Mouse (Mus musculus): Measurements from ENCODE around the gene Zfp800. TPM values are rescaled to one million over a fixed set of nuclear protein-coding genes. Genes with fewer than 3 reads are reported as not detected.

The Zfp800 gene
- polyA plus RNA-seq, 1 experiment from 2014 or later = 28.6 TPM

- Histone ChIP-seq H3K9ac (replicated peaks) (no peak overlapping the region), H3K27ac (no peak overlapping the region), H3K36me3 (no peaks in the 10 kb centered on the region; the same call in 1 of the 2 replicates), H3K4me2 (replicated peaks) (no peak overlapping the region), H3K4me3 (replicated peaks) (no peak overlapping the region), H3K27me3 (no peaks in the 10 kb centered on the region), H3K9me3 (no peaks in the 10 kb centered on the region), H3K4me1 (replicated peaks) (peaks cover 10% of the 10 kb centered on the region)
- 39% methylated on average over 7 of the region's 7 CpGs for WGBS
- no peak for ATAC-seq
These were observed 102.2 kb downstream of the Zfp800 start for GRCm38 (mm10) chr6:28295581-28295980.

- H3K9me3 ChIP-seq = no peaks in the 10 kb centered on the region
- H3K27ac ChIP-seq = no peak overlapping the region
- 90% methylated on average over 6 of the region's 6 CpGs for WGBS
- no peaks in the 10 kb centered on the region for H3K36me3 ChIP-seq
- no peak for ATAC-seq
- no peak overlapping the region for H3K4me3 ChIP-seq (replicated peaks)
- H3K4me2 ChIP-seq (replicated peaks) = no peak overlapping the region
- no peaks in the 10 kb centered on the region for H3K27me3 ChIP-seq
- no peak overlapping the region for H3K9ac ChIP-seq (replicated peaks)
- H3K4me1 ChIP-seq (replicated peaks) = peaks cover 10% of the 10 kb centered on the region
These were observed 105.0 kb downstream of the Zfp800 start for GRCm38 (mm10) chr6:28292810-28293209.

GRCm38 (mm10) chr6:28279886-28280285, 117.9 kb downstream of the Zfp800 start:
- Histone ChIP-seq H3K9ac (replicated peaks) (no peak overlapping the region), H3K9me3 (peaks cover 13% of the 10 kb centered on the region), H3K4me2 (replicated peaks) (no peak overlapping the region), H3K27me3 (no peaks in the 10 kb centered on the region), H3K36me3 (no peaks in the 10 kb centered on the region), H3K4me1 (replicated peaks) (no peaks in the 10 kb centered on the region), H3K4me3 (replicated peaks) (no peak overlapping the region), H3K27ac (no peak overlapping the region)
- WGBS = 73% methylated on average over 2 of the region's 2 CpGs
- no peak for ATAC-seq

- Histone ChIP-seq H3K36me3 (peaks cover 7% of the 10 kb centered on the region; the same call in 1 of the 2 replicates), H3K27me3 (peaks cover 2% of the 10 kb centered on the region; the same call in 1 of the 2 replicates), H3K4me1 (replicated peaks) (peaks cover 12% of the 10 kb centered on the region), H3K4me3 (replicated peaks) (peak overlapping the region; percentile 68), H3K4me2 (replicated peaks) (peak overlapping the region; percentile 95), H3K27ac (peak overlapping the region; percentile 83), H3K9ac (replicated peaks) (peak overlapping the region; percentile 80), H3K9me3 (no peaks in the 10 kb centered on the region)
- under 1% methylated on average over 28 of the region's 29 CpGs for WGBS
- ATAC-seq = no peak; the same call in 1 of the 2 replicates
These were observed 135.6 kb downstream of the Zfp800 start for GRCm38 (mm10) chr6:28262198-28262621.

- Histone ChIP-seq H3K27me3 (peaks cover 2% of the 10 kb centered on the region; the same call in 1 of the 2 replicates), H3K27ac (peak overlapping the region; percentile 83), H3K36me3 (peaks cover 7% of the 10 kb centered on the region; the same call in 1 of the 2 replicates), H3K9ac (replicated peaks) (peak overlapping the region; percentile 80), H3K4me1 (replicated peaks) (peaks cover 12% of the 10 kb centered on the region), H3K4me2 (replicated peaks) (peak overlapping the region; percentile 95), H3K9me3 (no peaks in the 10 kb centered on the region), H3K4me3 (replicated peaks) (peak overlapping the region; percentile 68)
- under 1% methylated on average over 91 of the region's 131 CpGs for WGBS
- ATAC-seq = peak; percentile 97
These were observed 136.3 kb downstream of the Zfp800 start for GRCm38 (mm10) chr6:28261307-28262197.

GRCm38 (mm10) chr6:28260425-28261191, 137.2 kb downstream of the Zfp800 start:
- ATAC-seq = peak; percentile 35
- Histone ChIP-seq H3K4me2 (replicated peaks) (peak overlapping the region; percentile 95), H3K4me3 (replicated peaks) (peak overlapping the region; percentile 68), H3K27me3 (peaks cover 2% of the 10 kb centered on the region; the same call in 1 of the 2 replicates), H3K9me3 (no peaks in the 10 kb centered on the region), H3K4me1 (replicated peaks) (peaks cover 12% of the 10 kb centered on the region), H3K9ac (replicated peaks) (peak overlapping the region; percentile 80), H3K36me3 (peaks cover 7% of the 10 kb centered on the region; the same call in 1 of the 2 replicates), H3K27ac (peak overlapping the region; percentile 83)
- WGBS = under 1% methylated on average over 61 of the region's 64 CpGs

GRCm38 (mm10) chr6:28259750-28260149, 138.1 kb downstream of the Zfp800 start:
- 90% methylated on average over 5 of the region's 5 CpGs for WGBS

GRCm38 (mm10) chr6:28258440-28258839, 139.4 kb downstream of the Zfp800 start:
- WGBS = 70% methylated on average over 1 of the region's 1 CpGs
- Histone ChIP-seq H3K9me3 (no peaks in the 10 kb centered on the region), H3K4me3 (replicated peaks) (no peak overlapping the region), H3K36me3 (peaks cover 10% of the 10 kb centered on the region), H3K27me3 (peaks cover 2% of the 10 kb centered on the region; the same call in 1 of the 2 replicates), H3K27ac (no peak overlapping the region), H3K9ac (replicated peaks) (no peak overlapping the region), H3K4me1 (replicated peaks) (peaks cover 12% of the 10 kb centered on the region), H3K4me2 (replicated peaks) (no peak overlapping the region)
- no peak for ATAC-seq

More at GRCm38 (mm10) chr6:28259750-28260149, 138.1 kb downstream of the Zfp800 start:
- Histone ChIP-seq H3K36me3 (peaks cover 7% of the 10 kb centered on the region; the same call in 1 of the 2 replicates), H3K4me2 (replicated peaks) (no peak overlapping the region), H3K9ac (replicated peaks) (no peak overlapping the region), H3K4me3 (replicated peaks) (no peak overlapping the region), H3K4me1 (replicated peaks) (peaks cover 12% of the 10 kb centered on the region), H3K27me3 (peaks cover 2% of the 10 kb centered on the region; the same call in 1 of the 2 replicates), H3K27ac (no peak overlapping the region), H3K9me3 (no peaks in the 10 kb centered on the region)
- ATAC-seq = no peak

- H3K4me1 ChIP-seq (replicated peaks) = peaks cover 12% of the 10 kb centered on the region
- H3K27me3 ChIP-seq = no peaks in the 10 kb centered on the region
- peaks cover 14% of the 10 kb centered on the region for H3K36me3 ChIP-seq
- WGBS = 94% methylated on average over 1 of the region's 1 CpGs
- no peak overlapping the region for H3K9ac ChIP-seq (replicated peaks)
- H3K4me3 ChIP-seq (replicated peaks) = no peak overlapping the region
- no peak for ATAC-seq
- H3K9me3 ChIP-seq = no peaks in the 10 kb centered on the region
- H3K27ac ChIP-seq = no peak overlapping the region
- H3K4me2 ChIP-seq (replicated peaks) = no peak overlapping the region
These were observed 140.0 kb downstream of the Zfp800 start for GRCm38 (mm10) chr6:28257772-28258171.

GRCm38 (mm10) chr6:28252790-28253189, 145.0 kb downstream of the Zfp800 start:
- Histone ChIP-seq H3K27me3 (no peaks in the 10 kb centered on the region), H3K4me2 (replicated peaks) (no peak overlapping the region), H3K4me1 (replicated peaks) (no peaks in the 10 kb centered on the region), H3K36me3 (peaks cover 23% of the 10 kb centered on the region), H3K4me3 (replicated peaks) (no peak overlapping the region), H3K27ac (no peak overlapping the region), H3K9me3 (no peaks in the 10 kb centered on the region), H3K9ac (replicated peaks) (no peak overlapping the region)
- ATAC-seq = no peak

- H3K27ac ChIP-seq = no peak overlapping the region
- H3K9ac ChIP-seq (replicated peaks) = no peak overlapping the region
- no peaks in the 10 kb centered on the region for H3K9me3 ChIP-seq
- H3K4me3 ChIP-seq (replicated peaks) = no peak overlapping the region
- 78% methylated on average over 2 of the region's 2 CpGs for WGBS
- no peak for ATAC-seq
- peaks cover 26% of the 10 kb centered on the region for H3K36me3 ChIP-seq
- no peaks in the 10 kb centered on the region for H3K4me1 ChIP-seq (replicated peaks)
- H3K27me3 ChIP-seq = no peaks in the 10 kb centered on the region
- no peak overlapping the region for H3K4me2 ChIP-seq (replicated peaks)
These were observed 149.6 kb downstream of the Zfp800 start for GRCm38 (mm10) chr6:28248211-28248610.
